Mouse (Mus musculus) neutrophil, adult 5-6 weeks (primary cell): ENCODE measurements around the gene Olfr462. TPM values are rescaled to one million over a fixed set of nuclear protein-coding genes. Genes with fewer than 3 reads are reported as not detected.

ENCODE experiments used
- ATAC-seq: fragments of 151-379, 151-347 bp; 2 replicates; pipeline ENCODE4 v1.8.0; 2017; ENCODE audit warnings: mild to moderate bottlenecking, moderate TSS enrichment; ENCODE audit not compliant: insufficient number of reproducible peaks, poor library complexity, low FRiP score, severe bottlenecking; ENCODE audit errors: extremely low read depth
- total RNA-seq: library from RNA; stranded (forward); fragments of 200-1000 nt; gene quantifications from 2 replicates; pipeline ENCODE4 v1.2.3, GENCODE M21; 2017

Gene Olfr462
- total RNA-seq, 1 experiment from 2014 or later = not detected

GRCm38 (mm10) chr11:87853597-87853954 is 38.5 kb downstream of the Olfr462 start:
- no peak for ATAC-seq

- peak; percentile 84 for ATAC-seq
Observed at GRCm38 (mm10) chr11:87852690-87853596, 39.1 kb downstream of the Olfr462 start, which contains the start of gene Mks1. Gene Mks1 (plus strand): TSS chr11:87853215.

GRCm38 (mm10) chr11:87847884-87848283 is 44.2 kb downstream of the Olfr462 start:
- ATAC-seq = no peak

- no peak for ATAC-seq
Observed at GRCm38 (mm10) chr11:87846968-87847600, 45.0 kb downstream of the Olfr462 start.

- no peak for ATAC-seq
Observed at GRCm38 (mm10) chr11:87841436-87841835, 50.6 kb downstream of the Olfr462 start.

GRCm38 (mm10) chr11:87840676-87841075 is 51.4 kb downstream of the Olfr462 start:
- ATAC-seq = no peak

Other genes starting within 250 kb of the Olfr462 start
- 1.5 and 1.6 TPM in 2 replicates for gene Rnf43, start 229.5 kb downstream of the Olfr462 start, total RNA-seq
- 181 and 183 TPM in 2 replicates for gene Supt4a, start 154.7 kb downstream of the Olfr462 start, total RNA-seq
- 21.4 and 22.2 TPM in 2 replicates for gene Tspoap1, start 131.7 kb downstream of the Olfr462 start, total RNA-seq
- gene Mpo, start 98.7 kb downstream of the Olfr462 start, total RNA-seq = 0.98 TPM in 1 of 2 replicates, not detected in the other
- gene Lpo, start 64.0 kb downstream of the Olfr462 start, total RNA-seq = not detected in 2 replicates
- gene Mks1, start 39.1 kb downstream of the Olfr462 start, total RNA-seq = 7.4 and 8.8 TPM in 2 replicates
- gene Epx, start 16.7 kb downstream of the Olfr462 start, total RNA-seq = not detected in 2 replicates
- gene Olfr463, start 5.1 kb upstream of the Olfr462 start, total RNA-seq = not detected in 2 replicates
- gene Olfr464, start 28.7 kb upstream of the Olfr462 start, total RNA-seq = not detected in 2 replicates
- gene Dynll2, start 95.3 kb upstream of the Olfr462 start, total RNA-seq = 5.7 and 6.1 TPM in 2 replicates
- 353 and 395 TPM in 2 replicates for gene Srsf1, start 155.1 kb upstream of the Olfr462 start, total RNA-seq
- gene Vezf1, start 176.0 kb upstream of the Olfr462 start, total RNA-seq = 45.5 and 47.7 TPM in 2 replicates
- 6.3 and 7.1 TPM in 2 replicates for gene Cuedc1, start 205.8 kb upstream of the Olfr462 start, total RNA-seq